Comparison of ENCODE assay signal across 10 mouse cellular contexts in the genomic region with DNA sequence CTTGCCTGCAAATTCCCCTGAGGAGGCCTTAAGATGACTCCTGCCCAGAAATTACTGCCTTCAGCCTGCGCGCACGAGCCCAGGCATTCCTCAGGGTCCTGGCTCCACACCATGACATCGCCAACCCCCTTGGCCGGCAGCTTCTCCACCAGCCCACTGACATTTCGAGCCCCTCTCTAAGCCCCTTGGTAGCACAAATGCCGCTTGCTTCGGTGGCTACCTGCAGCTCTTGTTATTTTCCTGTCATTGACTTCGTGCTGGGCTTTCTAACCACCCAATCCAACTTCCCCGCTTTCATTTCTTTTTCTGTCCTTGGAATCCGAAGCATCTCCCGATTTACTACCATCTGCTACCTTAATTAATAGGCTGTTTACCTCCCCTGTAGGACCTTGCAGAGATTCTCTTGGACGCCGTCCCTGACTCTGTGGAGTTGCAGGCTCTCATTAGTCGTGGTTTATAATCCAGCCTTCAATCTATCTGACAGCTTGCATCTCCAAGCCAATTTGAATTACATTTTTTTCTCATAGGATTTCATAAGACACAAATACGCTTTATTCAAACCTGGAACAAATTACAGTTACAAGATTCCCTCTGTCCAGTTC.
DNase-seq lines count a peak whose midpoint lies in the region; ATAC-seq lines count a peak whose summit lies in the region.
"Had no signal": no experiment of that assay in that cellular context is flagged by ENCODE, and none has a peak within 500 bp of the region (broad histone marks: within the 10 kb centered on the region; RNA-seq: fewer than 3 reads in every experiment).

No protein-coding gene starts in this region.

- no peak overlapping the region for H3K4me3 ChIP-seq in forebrain, embryonic 16.5 days (replicated peaks; ENCODE audit: low read length)
- no peak overlapping the region for H3K4me3 ChIP-seq in midbrain, embryonic 13.5 days (replicated peaks)
- H3K4me3 ChIP-seq: lung, embryonic 15.5 days had no signal

- H3K27me3 ChIP-seq in forebrain, embryonic 16.5 days (replicated peaks; ENCODE audit: control insufficient read depth, insufficient read depth, low read length): no peaks in the 10 kb centered on the region
- no peaks in the 10 kb centered on the region; the same call in 1 of the 2 replicates for H3K27me3 ChIP-seq in midbrain, embryonic 13.5 days
- H3K27me3 ChIP-seq: lung, embryonic 15.5 days had no signal

- WGBS in forebrain, embryonic 16.5 days: 13% methylated on average over 16 of the region's 16 CpGs
- WGBS in midbrain, embryonic 13.5 days: 18% methylated on average over 16 of the region's 16 CpGs

- no peaks in the 10 kb centered on the region for H3K36me3 ChIP-seq in forebrain, embryonic 16.5 days (ENCODE audit: control insufficient read depth, insufficient read depth)
- no peaks in the 10 kb centered on the region for H3K36me3 ChIP-seq in midbrain, embryonic 13.5 days
- H3K36me3 ChIP-seq: lung, embryonic 15.5 days had no signal

- intact Hi-C loops in gastrocnemius, postnatal 14 days (cut with DNase I; ENCODE audit: low total_unique reads): no loop called here

- no peak overlapping the region for H3K9ac ChIP-seq in forebrain, embryonic 16.5 days (replicated peaks; ENCODE audit: low read depth, low read length)
- no peak overlapping the region for H3K9ac ChIP-seq in midbrain, embryonic 13.5 days (replicated peaks)
- H3K9ac ChIP-seq: lung, embryonic 15.5 days had no signal

- ATAC-seq in cerebellum, adult (ENCODE audit: insufficient number of reproducible peaks, low FRiP score, low TSS enrichment): no peak; the same call in 1 of the 2 replicates
- peak; percentile 82 for ATAC-seq in forebrain, embryonic 16.5 days
- ATAC-seq in midbrain, embryonic 13.5 days: no peak
- ATAC-seq in inflammation-experienced regulatory T-cells, adult 6 months: no peak

- H3K27ac ChIP-seq in forebrain, embryonic 16.5 days (ENCODE audit: low read length): peak overlapping the region; percentile 80
- H3K27ac ChIP-seq in midbrain, embryonic 13.5 days: peak overlapping the region; percentile 25; the same call in 1 of the 2 replicates
- H3K27ac ChIP-seq: lung, embryonic 15.5 days had no signal

- no peaks in the 10 kb centered on the region; the same call in 1 of the 2 replicates for H3K9me3 ChIP-seq in forebrain, embryonic 16.5 days (ENCODE audit: control insufficient read depth, low read length)
- no peaks in the 10 kb centered on the region for H3K9me3 ChIP-seq in midbrain, embryonic 13.5 days
- H3K9me3 ChIP-seq: lung, embryonic 15.5 days had no signal

- DNase-seq in cerebellum, adult 11 months: peak; percentile 11
- peak; percentile 15 for DNase-seq in cerebellum, adult 8-10 months
- DNase-seq in gastrocnemius, postnatal 14 days: no peak
- DNase-seq in kidney, postnatal 14 days: no peak
- DNase-seq: gastrocnemius, postnatal 36 days had no signal

- H3K4me1 ChIP-seq in forebrain, embryonic 16.5 days (replicated peaks; ENCODE audit: control insufficient read depth, insufficient read depth, low read length): peaks cover 9% of the 10 kb centered on the region
- H3K4me1 ChIP-seq in midbrain, embryonic 13.5 days (replicated peaks): peaks cover 9% of the 10 kb centered on the region

- peak overlapping the region; percentile 35 for H3K4me2 ChIP-seq in forebrain, embryonic 16.5 days (ENCODE audit: low read length)
- H3K4me2 ChIP-seq in midbrain, embryonic 13.5 days (replicated peaks): peak overlapping the region; percentile 36
- H3K4me2 ChIP-seq: lung, embryonic 15.5 days had no signal

Comparison
In these comparisons a context has a peak if more than half of its experiments do, and no peak if none do; other contexts are left out.
1. DNase-seq: peak in cerebellum, adult 11 months (single experiment) and cerebellum, adult 8-10 months (single experiment); none in gastrocnemius, postnatal 14 days (single experiment) and kidney, postnatal 14 days (single experiment).